Mouse (Mus musculus): ENCODE results near the gene Srsf6. TPM values are rescaled to one million over a fixed set of nuclear protein-coding genes. Genes with fewer than 3 reads are reported as not detected.

The Srsf6 gene
- polyA plus RNA-seq, 1 experiment = 37.6 TPM

- Histone ChIP-seq H3K36me3 (replicated peaks; ENCODE audit: low read length) (no peaks in the 10 kb centered on the region), H3K27me3 (replicated peaks) (peaks cover 36% of the 10 kb centered on the region), H3K4me1 (peaks cover 19% of the 10 kb centered on the region), H3K4me3 (replicated peaks) (no peak overlapping the region), H3K9me3 (0 out of 2 replicates have a peak, but pooled peaks cover 10% of the 10 kb centered on the region)
- TF ChIP-seq FLI1 (IDR thresholded peaks at IDR 0.05; ENCODE audit: low read length) (no peak), GATA1 (IDR thresholded peaks at IDR 0.05; ENCODE audit: borderline replicate concordance, low read length) (no peak)
Observed at GRCm38 (mm10) chr2:162947736-162948135, 16.4 kb downstream of the Srsf6 start.

- Histone ChIP-seq H3K36me3 (replicated peaks; ENCODE audit: low read length) (no peaks in the 10 kb centered on the region), H3K27me3 (replicated peaks) (peaks cover 31% of the 10 kb centered on the region), H3K4me1 (peaks cover 14% of the 10 kb centered on the region), H3K9me3 (0 out of 2 replicates have a peak, but pooled peaks cover 10% of the 10 kb centered on the region), H3K4me3 (replicated peaks) (peak overlapping the region; percentile 30)
- TF ChIP-seq GATA1 (IDR thresholded peaks at IDR 0.05; ENCODE audit: borderline replicate concordance, low read length) (no peak), FLI1 (IDR thresholded peaks at IDR 0.05; ENCODE audit: low read length) (no peak)
Observed at GRCm38 (mm10) chr2:162948221-162948620, 16.9 kb downstream of the Srsf6 start.

GRCm38 (mm10) chr2:162950776-162951175, 19.4 kb downstream of the Srsf6 start:
- 0 out of 2 replicates have a peak, but pooled peaks cover 10% of the 10 kb centered on the region for H3K9me3 ChIP-seq
- TF ChIP-seq FLI1 (IDR thresholded peaks at IDR 0.05; ENCODE audit: low read length) = no peak
- TF ChIP-seq GATA1 (IDR thresholded peaks at IDR 0.05; ENCODE audit: borderline replicate concordance, low read length) = no peak
- no peak overlapping the region for H3K4me3 ChIP-seq (replicated peaks)
- peaks cover 20% of the 10 kb centered on the region for H3K27me3 ChIP-seq (replicated peaks)
- no peaks in the 10 kb centered on the region for H3K36me3 ChIP-seq (replicated peaks; ENCODE audit: low read length)
- peaks cover 6% of the 10 kb centered on the region for H3K4me1 ChIP-seq

GRCm38 (mm10) chr2:162956843-162957242, 25.5 kb downstream of the Srsf6 start:
- TF ChIP-seq FLI1 (IDR thresholded peaks at IDR 0.05; ENCODE audit: low read length) (no peak), GATA1 (IDR thresholded peaks at IDR 0.05; ENCODE audit: borderline replicate concordance, low read length) (no peak)
- H3K36me3 ChIP-seq (replicated peaks; ENCODE audit: low read length) = no peaks in the 10 kb centered on the region
- H3K4me1 ChIP-seq = no peaks in the 10 kb centered on the region
- H3K4me3 ChIP-seq (replicated peaks) = no peak overlapping the region
- H3K9me3 ChIP-seq = no peaks in the 10 kb centered on the region
- peaks cover 32% of the 10 kb centered on the region for H3K27me3 ChIP-seq (replicated peaks)

- H3K9me3 ChIP-seq = no peaks in the 10 kb centered on the region
- TF ChIP-seq GATA1 (IDR thresholded peaks at IDR 0.05; ENCODE audit: borderline replicate concordance, low read length) (no peak), FLI1 (IDR thresholded peaks at IDR 0.05; ENCODE audit: low read length) (no peak)
Observed at GRCm38 (mm10) chr2:162961321-162961720, 30.0 kb downstream of the Srsf6 start.

GRCm38 (mm10) chr2:162966734-162967133, 35.4 kb downstream of the Srsf6 start:
- Histone ChIP-seq H3K4me1 (no peaks in the 10 kb centered on the region), H3K9me3 (no peaks in the 10 kb centered on the region), H3K27me3 (replicated peaks) (peaks cover 62% of the 10 kb centered on the region), H3K36me3 (replicated peaks; ENCODE audit: low read length) (no peaks in the 10 kb centered on the region), H3K4me3 (replicated peaks) (no peak overlapping the region)
- TF ChIP-seq FLI1 (IDR thresholded peaks at IDR 0.05; ENCODE audit: low read length) (no peak), GATA1 (IDR thresholded peaks at IDR 0.05; ENCODE audit: borderline replicate concordance, low read length) (no peak)

More at GRCm38 (mm10) chr2:162961321-162961720, 30.0 kb downstream of the Srsf6 start:
- Histone ChIP-seq H3K27me3 (replicated peaks) (peaks cover 50% of the 10 kb centered on the region), H3K4me3 (replicated peaks) (no peak overlapping the region), H3K4me1 (no peaks in the 10 kb centered on the region), H3K36me3 (replicated peaks; ENCODE audit: low read length) (no peaks in the 10 kb centered on the region)

GRCm38 (mm10) chr2:162968357-162968756, 37.0 kb downstream of the Srsf6 start:
- Histone ChIP-seq H3K27me3 (replicated peaks) (peaks cover 65% of the 10 kb centered on the region), H3K4me3 (replicated peaks) (no peak overlapping the region), H3K4me1 (no peaks in the 10 kb centered on the region), H3K36me3 (replicated peaks; ENCODE audit: low read length) (no peaks in the 10 kb centered on the region), H3K9me3 (no peaks in the 10 kb centered on the region)
- TF ChIP-seq FLI1 (IDR thresholded peaks at IDR 0.05; ENCODE audit: low read length) = no peak
- no peak for TF ChIP-seq GATA1 (IDR thresholded peaks at IDR 0.05; ENCODE audit: borderline replicate concordance, low read length)

GRCm38 (mm10) chr2:162969101-162969500, 37.8 kb downstream of the Srsf6 start:
- TF ChIP-seq GATA1 (IDR thresholded peaks at IDR 0.05; ENCODE audit: borderline replicate concordance, low read length) (no peak), FLI1 (IDR thresholded peaks at IDR 0.05; ENCODE audit: low read length) (no peak)
- H3K4me1 ChIP-seq = no peaks in the 10 kb centered on the region
- H3K9me3 ChIP-seq = no peaks in the 10 kb centered on the region
- H3K27me3 ChIP-seq (replicated peaks) = peaks cover 64% of the 10 kb centered on the region
- H3K4me3 ChIP-seq (replicated peaks) = no peak overlapping the region
- H3K36me3 ChIP-seq (replicated peaks; ENCODE audit: low read length) = no peaks in the 10 kb centered on the region

GRCm38 (mm10) chr2:162970896-162971295, 39.6 kb downstream of the Srsf6 start:
- no peaks in the 10 kb centered on the region for H3K9me3 ChIP-seq
- TF ChIP-seq GATA1 (IDR thresholded peaks at IDR 0.05; ENCODE audit: borderline replicate concordance, low read length) (no peak), FLI1 (IDR thresholded peaks at IDR 0.05; ENCODE audit: low read length) (no peak)
- H3K27me3 ChIP-seq (replicated peaks) = peaks cover 60% of the 10 kb centered on the region
- H3K4me3 ChIP-seq (replicated peaks) = no peak overlapping the region
- H3K36me3 ChIP-seq (replicated peaks; ENCODE audit: low read length) = no peaks in the 10 kb centered on the region
- peaks cover under 1% of the 10 kb centered on the region; the same call in 1 of the 2 replicates for H3K4me1 ChIP-seq

GRCm38 (mm10) chr2:162972752-162973151, 41.4 kb downstream of the Srsf6 start:
- TF ChIP-seq FLI1 (IDR thresholded peaks at IDR 0.05; ENCODE audit: low read length) (no peak), GATA1 (IDR thresholded peaks at IDR 0.05; ENCODE audit: borderline replicate concordance, low read length) (no peak)
- Histone ChIP-seq H3K4me3 (replicated peaks) (no peak overlapping the region), H3K36me3 (replicated peaks; ENCODE audit: low read length) (no peaks in the 10 kb centered on the region), H3K27me3 (replicated peaks) (peaks cover 48% of the 10 kb centered on the region), H3K9me3 (no peaks in the 10 kb centered on the region), H3K4me1 (peaks cover 4% of the 10 kb centered on the region; the same call in 1 of the 2 replicates)
